Mouse (Mus musculus): ENCODE data around the gene Lifr.

Lifr gene

DNA sequence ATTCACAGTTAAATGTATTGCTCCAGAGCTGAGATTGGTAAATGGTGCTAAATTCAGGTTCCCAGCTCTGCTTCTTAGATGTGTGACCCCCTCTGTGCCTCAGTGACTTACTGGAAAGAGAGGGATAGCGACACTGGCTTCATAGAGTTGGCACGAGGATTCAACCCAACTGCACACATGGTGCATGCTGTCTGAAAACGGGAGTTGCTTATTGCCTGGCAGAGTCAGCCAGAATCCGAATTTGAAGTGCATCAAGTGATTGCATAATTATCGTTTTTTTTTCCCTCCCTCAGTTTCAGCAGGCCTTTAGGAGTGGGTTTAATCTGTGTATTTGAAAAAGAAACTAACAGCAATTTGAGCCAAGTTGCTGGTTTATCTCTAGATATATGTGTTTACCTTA lies 55.1 kb downstream of the Lifr start:
- Histone ChIP-seq H3K27me3 (ENCODE audit: insufficient read depth, low read length) (no peaks in the 10 kb centered on the region), H3K9me3 (ENCODE audit: low read length) (no peaks in the 10 kb centered on the region), H3K4me1 (replicated peaks; ENCODE audit: low read depth, low read length) (peaks cover 91% of the 10 kb centered on the region), H3K4me3 (replicated peaks; ENCODE audit: low read length) (no peak overlapping the region), H3K36me3 (ENCODE audit: insufficient read depth, low read length) (peaks cover 48% of the 10 kb centered on the region)
- no peak for TF ChIP-seq POU5F1 (IDR thresholded peaks at IDR 0.05; ENCODE audit: borderline replicate concordance, low read length)
- TF ChIP-seq CTCF (conservative IDR thresholded peaks at IDR 0.05; ENCODE audit: low read length) = no peak
- TF ChIP-seq NANOG (IDR thresholded peaks at IDR 0.05; ENCODE audit: borderline replicate concordance, low read length) = no peak

DNA sequence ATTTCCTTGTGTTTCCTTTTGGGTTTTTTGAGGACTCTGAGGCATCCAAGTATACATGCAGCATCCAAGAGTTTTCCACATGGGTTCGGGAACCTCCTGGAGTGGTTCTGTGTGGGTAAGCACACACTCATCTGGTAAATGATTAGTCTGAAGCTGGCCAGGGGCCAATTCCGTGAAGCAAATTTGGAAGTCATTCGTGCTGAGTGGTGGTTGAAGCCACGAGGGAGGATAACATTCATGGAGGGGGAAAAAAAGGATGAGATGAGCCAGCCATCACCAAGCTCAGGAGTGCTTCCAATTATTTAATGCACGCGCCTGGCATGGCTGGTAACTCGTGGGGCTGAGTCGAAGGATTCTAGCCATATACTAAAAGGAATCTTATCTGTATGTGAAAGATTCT lies 56.1 kb downstream of the Lifr start:
- no peaks in the 10 kb centered on the region for H3K9me3 ChIP-seq (ENCODE audit: low read length)
- no peak overlapping the region for H3K4me3 ChIP-seq (replicated peaks; ENCODE audit: low read length)
- TF ChIP-seq POU5F1 (IDR thresholded peaks at IDR 0.05; ENCODE audit: borderline replicate concordance, low read length) (no peak), CTCF (conservative IDR thresholded peaks at IDR 0.05; ENCODE audit: low read length) (no peak), NANOG (IDR thresholded peaks at IDR 0.05; ENCODE audit: borderline replicate concordance, low read length) (no peak)
- peaks cover 57% of the 10 kb centered on the region for H3K36me3 ChIP-seq (ENCODE audit: insufficient read depth, low read length)
- no peaks in the 10 kb centered on the region for H3K27me3 ChIP-seq (ENCODE audit: insufficient read depth, low read length)
- H3K4me1 ChIP-seq (replicated peaks; ENCODE audit: low read depth, low read length) = peaks cover 90% of the 10 kb centered on the region

DNA sequence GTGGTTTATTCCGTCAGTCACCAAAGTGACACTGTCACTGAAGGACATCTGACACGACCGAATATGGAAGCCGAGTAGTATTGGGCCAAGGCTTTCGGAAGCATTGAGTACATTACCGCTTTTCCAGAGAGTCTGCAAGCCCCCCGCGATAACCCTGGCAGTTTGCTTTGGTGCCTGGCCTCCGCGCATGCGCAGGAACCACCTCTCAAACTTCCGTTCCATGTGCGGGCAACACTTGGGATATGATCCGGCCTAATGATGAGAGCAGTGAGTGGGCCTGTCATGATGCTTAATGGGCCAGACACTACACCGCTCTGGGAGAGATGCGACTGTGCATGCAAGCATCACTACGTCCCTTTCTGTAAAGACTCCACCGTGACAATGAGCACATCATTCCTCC lies 59.4 kb downstream of the Lifr start:
- Histone ChIP-seq H3K27me3 (ENCODE audit: insufficient read depth, low read length) (no peaks in the 10 kb centered on the region), H3K4me1 (replicated peaks; ENCODE audit: low read depth, low read length) (peaks cover 81% of the 10 kb centered on the region), H3K36me3 (ENCODE audit: insufficient read depth, low read length) (peaks cover 79% of the 10 kb centered on the region), H3K4me3 (replicated peaks; ENCODE audit: low read length) (no peak overlapping the region), H3K9me3 (ENCODE audit: low read length) (no peaks in the 10 kb centered on the region)
- TF ChIP-seq POU5F1 (IDR thresholded peaks at IDR 0.05; ENCODE audit: borderline replicate concordance, low read length) = no peak
- no peak for TF ChIP-seq NANOG (IDR thresholded peaks at IDR 0.05; ENCODE audit: borderline replicate concordance, low read length)
- no peak for TF ChIP-seq CTCF (conservative IDR thresholded peaks at IDR 0.05; ENCODE audit: low read length)

DNA sequence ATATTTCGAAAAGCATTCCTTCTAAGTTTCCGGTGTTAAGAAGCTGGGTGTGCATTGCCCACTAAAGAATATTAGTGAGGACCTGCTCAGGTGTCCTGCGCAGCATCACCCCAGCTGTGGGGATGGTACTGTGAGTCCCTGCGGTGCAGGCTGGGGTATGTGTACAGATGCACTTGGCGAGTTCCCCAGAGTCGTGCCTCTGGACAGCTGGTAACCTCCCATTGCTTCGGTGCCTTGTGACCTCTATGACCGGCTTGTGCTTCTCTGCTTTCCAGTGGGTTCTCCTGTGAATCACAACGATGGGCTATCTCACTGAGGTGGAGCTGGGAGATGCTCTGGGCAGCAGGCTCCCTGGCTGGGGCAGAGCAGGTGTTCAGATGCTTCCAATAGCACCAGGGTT lies 60.2 kb downstream of the Lifr start:
- no peak overlapping the region for H3K4me3 ChIP-seq (replicated peaks; ENCODE audit: low read length)

DNA sequence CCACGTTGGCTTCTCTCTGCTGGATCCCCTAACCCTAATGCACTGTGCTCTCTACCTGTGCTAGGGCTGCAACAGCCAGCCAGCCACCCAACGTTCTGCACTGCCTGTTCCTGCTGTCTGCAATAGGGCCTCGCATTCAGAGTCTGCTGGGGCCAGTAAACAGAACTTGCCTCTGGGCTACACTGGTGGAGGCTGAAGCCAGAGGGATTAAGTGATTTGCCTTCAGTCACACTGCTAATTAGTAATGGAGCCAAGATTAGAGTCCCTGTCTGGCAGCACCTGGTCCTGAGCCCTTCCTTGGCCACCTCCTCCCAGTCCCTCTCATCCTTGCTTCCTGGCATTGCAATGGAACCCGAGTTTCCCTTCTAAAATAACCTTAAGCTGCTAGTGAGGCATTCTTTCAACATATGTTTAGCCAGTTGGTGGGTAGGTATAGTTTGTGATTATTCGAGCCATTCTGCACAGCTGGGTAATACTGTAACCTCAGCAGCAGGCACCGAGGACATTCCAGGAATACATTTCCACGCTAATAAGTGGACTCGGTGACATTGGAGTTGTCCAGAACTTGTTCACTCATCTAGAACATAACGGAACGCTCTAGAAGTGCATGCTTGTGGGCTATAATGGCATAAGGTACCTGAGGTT lies 61.8 kb downstream of the Lifr start:
- no peaks in the 10 kb centered on the region for H3K9me3 ChIP-seq (ENCODE audit: low read length)

More for the DNA sequence above, 60.2 kb downstream of the Lifr start:
- H3K27me3 ChIP-seq (ENCODE audit: insufficient read depth, low read length) = no peaks in the 10 kb centered on the region
- H3K36me3 ChIP-seq (ENCODE audit: insufficient read depth, low read length) = peaks cover 81% of the 10 kb centered on the region
- no peaks in the 10 kb centered on the region for H3K9me3 ChIP-seq (ENCODE audit: low read length)
- peaks cover 75% of the 10 kb centered on the region for H3K4me1 ChIP-seq (replicated peaks; ENCODE audit: low read depth, low read length)
- no peak for TF ChIP-seq POU5F1 (IDR thresholded peaks at IDR 0.05; ENCODE audit: borderline replicate concordance, low read length)
- TF ChIP-seq NANOG (IDR thresholded peaks at IDR 0.05; ENCODE audit: borderline replicate concordance, low read length) = no peak
- TF ChIP-seq CTCF (conservative IDR thresholded peaks at IDR 0.05; ENCODE audit: low read length) = no peak

DNA sequence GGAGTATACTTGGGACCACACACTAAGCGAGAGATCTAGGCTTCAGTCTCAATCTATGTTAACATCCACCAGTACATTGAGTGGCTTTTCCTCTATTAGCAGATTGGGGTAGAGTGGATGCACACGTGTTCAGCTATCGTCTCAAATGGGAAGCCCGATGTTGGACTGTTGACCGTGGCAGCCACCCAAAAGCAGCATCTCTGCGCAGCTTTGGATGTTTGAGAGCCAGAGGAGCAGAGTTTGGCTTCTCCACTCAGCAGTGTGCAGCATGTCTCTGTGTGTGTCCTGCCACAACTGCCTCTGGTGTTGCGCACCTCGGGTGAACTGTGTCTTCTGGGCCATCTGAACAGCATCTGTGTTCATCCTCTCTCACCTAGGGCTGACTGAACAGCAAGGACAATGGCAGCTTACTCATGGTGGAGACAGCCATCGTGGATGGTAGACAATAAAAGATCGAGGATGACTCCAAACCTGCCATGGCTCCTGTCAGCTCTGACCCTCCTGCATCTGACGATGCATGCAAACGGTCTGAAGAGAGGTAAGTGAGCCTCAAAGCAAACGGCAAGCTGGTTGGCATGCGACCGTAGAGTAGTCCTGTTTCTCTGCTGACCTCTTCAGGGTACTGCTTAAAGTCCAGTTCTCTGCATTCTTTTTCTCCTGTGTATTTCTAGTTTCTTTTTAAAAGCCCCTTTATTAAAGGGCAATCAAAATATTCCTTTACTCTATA lies 63.8 kb downstream of the Lifr start:
- TF ChIP-seq NANOG (IDR thresholded peaks at IDR 0.05; ENCODE audit: borderline replicate concordance, low read length) (no peak), POU5F1 (IDR thresholded peaks at IDR 0.05; ENCODE audit: borderline replicate concordance, low read length) (no peak), CTCF (conservative IDR thresholded peaks at IDR 0.05; ENCODE audit: low read length) (no peak)
- Histone ChIP-seq H3K36me3 (ENCODE audit: insufficient read depth, low read length) (peaks cover 94% of the 10 kb centered on the region), H3K27me3 (ENCODE audit: insufficient read depth, low read length) (no peaks in the 10 kb centered on the region), H3K4me3 (replicated peaks; ENCODE audit: low read length) (no peak overlapping the region), H3K9me3 (ENCODE audit: low read length) (no peaks in the 10 kb centered on the region), H3K4me1 (replicated peaks; ENCODE audit: low read depth, low read length) (peaks cover 58% of the 10 kb centered on the region)

More for the DNA sequence above, 61.8 kb downstream of the Lifr start:
- TF ChIP-seq NANOG (IDR thresholded peaks at IDR 0.05; ENCODE audit: borderline replicate concordance, low read length) (no peak), CTCF (conservative IDR thresholded peaks at IDR 0.05; ENCODE audit: low read length) (no peak), POU5F1 (IDR thresholded peaks at IDR 0.05; ENCODE audit: borderline replicate concordance, low read length) (no peak)
- Histone ChIP-seq H3K36me3 (ENCODE audit: insufficient read depth, low read length) (peaks cover 91% of the 10 kb centered on the region), H3K27me3 (ENCODE audit: insufficient read depth, low read length) (no peaks in the 10 kb centered on the region), H3K4me3 (replicated peaks; ENCODE audit: low read length) (no peak overlapping the region), H3K4me1 (replicated peaks; ENCODE audit: low read depth, low read length) (peaks cover 64% of the 10 kb centered on the region)

DNA sequence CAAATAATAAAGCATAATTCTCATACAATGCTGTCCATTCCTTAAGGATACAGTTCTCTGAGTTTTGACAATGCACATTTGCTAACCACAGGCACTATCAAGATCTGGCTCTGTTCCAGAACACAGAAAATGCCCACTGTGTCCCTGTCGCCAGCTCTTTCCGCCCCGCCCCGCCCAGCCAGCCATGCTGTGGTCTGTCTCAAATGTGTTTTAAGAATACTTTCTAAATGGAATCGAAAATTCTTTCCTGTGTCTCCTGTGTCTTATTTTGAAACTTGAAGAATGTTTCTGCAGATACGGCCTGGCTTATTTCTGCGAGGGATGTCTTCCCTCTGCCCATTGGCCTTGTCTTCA lies 64.3 kb downstream of the Lifr start:
- Histone ChIP-seq H3K4me1 (replicated peaks; ENCODE audit: low read depth, low read length) (peaks cover 58% of the 10 kb centered on the region), H3K4me3 (replicated peaks; ENCODE audit: low read length) (no peak overlapping the region), H3K9me3 (ENCODE audit: low read length) (no peaks in the 10 kb centered on the region), H3K27me3 (ENCODE audit: insufficient read depth, low read length) (no peaks in the 10 kb centered on the region), H3K36me3 (ENCODE audit: insufficient read depth, low read length) (peaks cover 97% of the 10 kb centered on the region)
- TF ChIP-seq CTCF (conservative IDR thresholded peaks at IDR 0.05; ENCODE audit: low read length) (no peak), POU5F1 (IDR thresholded peaks at IDR 0.05; ENCODE audit: borderline replicate concordance, low read length) (no peak), NANOG (IDR thresholded peaks at IDR 0.05; ENCODE audit: borderline replicate concordance, low read length) (no peak)

DNA sequence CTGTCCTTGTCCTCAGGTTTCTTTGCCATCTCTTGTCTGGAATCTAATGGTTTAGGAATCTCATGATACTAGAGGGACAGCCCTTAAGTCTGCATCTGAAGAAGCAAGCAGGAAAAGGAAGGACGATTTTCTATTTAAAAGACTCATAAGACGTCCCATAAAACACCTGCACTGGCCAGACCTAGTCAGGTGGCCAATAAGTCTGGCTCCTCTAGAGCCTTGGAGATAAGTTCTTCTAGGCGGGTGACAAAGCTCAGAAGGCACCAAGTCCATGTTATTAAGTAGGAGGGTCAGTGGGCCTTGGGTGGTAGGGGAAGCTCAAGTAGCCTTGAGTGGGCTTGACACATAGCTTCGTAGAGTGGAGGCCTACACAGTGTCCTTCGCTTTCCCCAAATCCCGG lies 67.2 kb downstream of the Lifr start:
- H3K9me3 ChIP-seq (ENCODE audit: low read length) = no peaks in the 10 kb centered on the region
- TF ChIP-seq CTCF (conservative IDR thresholded peaks at IDR 0.05; ENCODE audit: low read length) (no peak), NANOG (IDR thresholded peaks at IDR 0.05; ENCODE audit: borderline replicate concordance, low read length) (no peak), POU5F1 (IDR thresholded peaks at IDR 0.05; ENCODE audit: borderline replicate concordance, low read length) (no peak)
- peaks cover 98% of the 10 kb centered on the region for H3K36me3 ChIP-seq (ENCODE audit: insufficient read depth, low read length)
- H3K27me3 ChIP-seq (ENCODE audit: insufficient read depth, low read length) = no peaks in the 10 kb centered on the region
- peaks cover 50% of the 10 kb centered on the region for H3K4me1 ChIP-seq (replicated peaks; ENCODE audit: low read depth, low read length)
- H3K4me3 ChIP-seq (replicated peaks; ENCODE audit: low read length) = no peak overlapping the region
